Mouse (Mus musculus): ENCODE data around the gene Pik3c2b. TPM values are rescaled to one million over a fixed set of nuclear protein-coding genes. Genes with fewer than 3 reads are reported as not detected.

Pik3c2b gene
- 1.0 TPM in 2 replicates for polyA plus RNA-seq (2012; rRNA removed)

GRCm38 (mm10) chr1:133045011-133045860, at the start of gene Pik3c2b:
Gene Pik3c2b, plus strand, starts transcription at chr1:133045667.

GRCm38 (mm10) chr1:133030461-133030860, 15.0 kb upstream of the Pik3c2b start, which contains the start of gene Mdm4:
Gene Mdm4, minus strand, starts transcription at chr1:133030561.

GRCm38 (mm10) chr1:133130638-133131560, 85.4 kb downstream of the Pik3c2b start, which contains the start of gene Ppp1r15b:
Gene Ppp1r15b, plus strand, starts transcription at chr1:133131143.

Other genes starting within 250 kb of the Pik3c2b start
- gene Lrrn2, start 165.4 kb upstream of the Pik3c2b start, polyA plus RNA-seq (2012; rRNA removed): 0.03 and 0.04 TPM in 2 replicates
- gene Mdm4, start 15.1 kb upstream of the Pik3c2b start, polyA plus RNA-seq (2012; rRNA removed): 27.4 and 31.1 TPM in 2 replicates
- 27.0 and 27.7 TPM in 2 replicates for gene Ppp1r15b, start 85.5 kb downstream of the Pik3c2b start, polyA plus RNA-seq (2012; rRNA removed)
- 3.6 and 3.8 TPM in 2 replicates for gene Plekha6, start 118.5 kb downstream of the Pik3c2b start, polyA plus RNA-seq (2012; rRNA removed)

Measured in liver, embryonic 18 days (tissue).